Mouse (Mus musculus): ENCODE data around the gene Add3. TPM values are rescaled to one million over a fixed set of nuclear protein-coding genes. Genes with fewer than 3 reads are reported as not detected.
A peak's percentile ranks its signal among the peaks of the same experiment; 100 is the strongest.
"Not testable (repeated sequence)": the region's sequence is repeated elsewhere in the genome, so short reads cannot be mapped to it uniquely, and the experiment has no call there.

The Add3 gene
- total and polyA plus RNA-seq, 3 experiments = 14.0 to 52.9 TPM; not detected in 1

DNA sequence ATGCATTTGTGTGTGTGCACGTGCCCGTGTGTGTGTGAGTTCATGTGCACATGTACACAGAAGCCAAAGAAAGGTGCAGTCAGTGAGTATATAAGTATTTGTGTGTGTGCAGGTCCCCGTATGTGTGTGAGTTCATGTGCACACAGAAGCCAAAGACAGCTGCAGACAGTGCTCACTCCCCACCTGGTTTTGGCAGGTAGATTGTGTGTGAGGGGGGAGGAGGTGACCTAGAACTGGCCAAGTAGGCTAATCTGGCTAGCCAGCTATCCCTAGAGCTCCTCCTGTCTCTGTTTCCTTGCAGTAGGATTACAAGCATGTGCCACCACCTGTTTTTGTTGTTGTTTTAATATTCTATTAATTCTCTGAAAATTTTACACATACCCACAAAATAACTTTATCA lies 80.9 kb downstream of the Add3 start:
- DNase-seq (ENCODE audit: low read depth, low spot score) = no peak
- no peaks in the 10 kb centered on the region for H3K79me2 ChIP-seq (ENCODE audit: control insufficient read depth, insufficient read depth, low read length, poor library complexity)
- H3K36me3 ChIP-seq (ENCODE audit: control insufficient read depth in 1 of 2, insufficient read depth in 2 of 2, low read length in 2 of 2) = peaks cover 2 to 14% of the 10 kb centered on the region in 2 experiments; a peak in 2 of 4 replicates
- no peaks in the 10 kb centered on the region for H3K9me3 ChIP-seq (replicated peaks; ENCODE audit: insufficient read depth, low read length)
- no peak overlapping the region for H3K9ac ChIP-seq (ENCODE audit: control insufficient read depth, low read depth, low read length, poor library complexity, severe bottlenecking)
- no peak for TF ChIP-seq TCF12 (IDR thresholded peaks at IDR 0.05; ENCODE audit: low read depth, low read length)
- TF ChIP-seq BHLHE40 (IDR thresholded peaks at IDR 0.05; ENCODE audit: borderline replicate concordance, low read depth, low read length) = no peak
- no peak for TF ChIP-seq MAFK (IDR thresholded peaks at IDR 0.05; ENCODE audit: borderline replicate concordance, low read depth, low read length)
- no peak for TF ChIP-seq CHD2 (IDR thresholded peaks at IDR 0.05; ENCODE audit: low read length)
- no peak for TF ChIP-seq HCFC1 (IDR thresholded peaks at IDR 0.05; ENCODE audit: low read depth, low read length)
- no peak for TF ChIP-seq POLR2AphosphoS2 (IDR thresholded peaks at IDR 0.05; ENCODE audit: low read length)
- no peak for TF ChIP-seq MYC (IDR thresholded peaks at IDR 0.05; ENCODE audit: low read depth, low read length)
- TF ChIP-seq TAL1 (IDR thresholded peaks at IDR 0.05; ENCODE audit: low read length) = no peak
- TF ChIP-seq MEF2A (IDR thresholded peaks at IDR 0.05; ENCODE audit: extremely low read depth, insufficient replicate concordance, low read depth, low read length, poor library complexity, severe bottlenecking) = no peak
- no peak for TF ChIP-seq TBP (IDR thresholded peaks at IDR 0.05; ENCODE audit: low read depth, low read length)
- TF ChIP-seq MAX (IDR thresholded peaks at IDR 0.05; ENCODE audit: low read length) = no peak
- no peak for TF ChIP-seq JUND (IDR thresholded peaks at IDR 0.05; ENCODE audit: low read depth, low read length)
- TF ChIP-seq SMC3 (IDR thresholded peaks at IDR 0.05; ENCODE audit: low read depth, low read length) = no peak
- TF ChIP-seq USF1 (IDR thresholded peaks at IDR 0.05; ENCODE audit: low read depth, low read length) = no peak
- no peak for TF ChIP-seq ZKSCAN1 (IDR thresholded peaks at IDR 0.05; ENCODE audit: low read depth, low read length)
- TF ChIP-seq NELFE (IDR thresholded peaks at IDR 0.05; ENCODE audit: low read depth, low read length) = no peak
- no peak for TF ChIP-seq ZC3H11A (IDR thresholded peaks at IDR 0.05; ENCODE audit: low read depth, low read length)
- no peaks in the 10 kb centered on the region for H3K27me3 ChIP-seq (ENCODE audit: control insufficient read depth in 1 of 2, insufficient read depth in 2 of 2, low read length in 2 of 2)
- H3K27ac ChIP-seq (ENCODE audit: control insufficient read depth, low read depth, low read length) = no peak overlapping the region
- H3K4me3 ChIP-seq (ENCODE audit: control insufficient read depth in 1 of 2, insufficient read depth in 1 of 2, low read depth in 2 of 2, low read length in 2 of 2) = no peak overlapping the region
- H3K4me1 ChIP-seq (ENCODE audit: control insufficient read depth in 1 of 2, insufficient read depth in 2 of 2, low read length in 2 of 2) = no peaks in the 10 kb centered on the region

GRCm38 (mm10) chr19:53225249-53226070 lies 85.2 kb downstream of the Add3 start:
- not testable (repeated sequence) for H3K4me3 ChIP-seq (ENCODE audit: control insufficient read depth in 1 of 2, insufficient read depth in 1 of 2, low read depth in 2 of 2, low read length in 2 of 2); H3K27me3 ChIP-seq (ENCODE audit: control insufficient read depth in 1 of 2, insufficient read depth in 2 of 2, low read length in 2 of 2); H3K9ac ChIP-seq (ENCODE audit: control insufficient read depth, low read depth, low read length, poor library complexity, severe bottlenecking); H3K4me1 ChIP-seq (ENCODE audit: control insufficient read depth in 1 of 2, insufficient read depth in 2 of 2, low read length in 2 of 2); H3K79me2 ChIP-seq (ENCODE audit: control insufficient read depth, insufficient read depth, low read length, poor library complexity); H3K9me3 ChIP-seq (replicated peaks; ENCODE audit: insufficient read depth, low read length); H3K27ac ChIP-seq (ENCODE audit: control insufficient read depth, low read depth, low read length); H3K36me3 ChIP-seq (ENCODE audit: control insufficient read depth in 1 of 2, insufficient read depth in 2 of 2, low read length in 2 of 2)
- peak; percentile 24 for DNase-seq (ENCODE audit: low read depth, low spot score)
